Mouse (Mus musculus) limb, embryonic 15.5 days (tissue): ENCODE data around the gene Stambpl1. TPM values are rescaled to one million over a fixed set of nuclear protein-coding genes. Genes with fewer than 3 reads are reported as not detected.

Experiments used
- ATAC-seq: fragments of 200-750 bp; cut with Nextera tagmentation; 2 replicates; pipeline ENCODE4 v1.8.0; 2017; ENCODE audit warnings: low read depth, moderate TSS enrichment; ENCODE audit not compliant: insufficient number of reproducible peaks, low FRiP score, low TSS enrichment
- H3K27ac ChIP-seq: fragments of 300-500 bp; sonication (generic); 2 replicates; pipeline ENCODE4 v1.5.1; 2015; ENCODE audit warnings: moderate library complexity, mild to moderate bottlenecking, inconsistent platforms
- H3K27me3 ChIP-seq: fragments of 300-500 bp; sonication (generic); 2 replicates; pipeline ENCODE4 v1.6.1; 2015; ENCODE audit warnings: inconsistent platforms
- H3K36me3 ChIP-seq: fragments of 300-500 bp; sonication (generic); 2 replicates; pipeline ENCODE4 v1.6.1; 2015; ENCODE audit warnings: inconsistent platforms
- H3K4me1 ChIP-seq: fragments of 300-500 bp; sonication (generic); 2 replicates; pipeline ENCODE4 v1.6.1; 2015; ENCODE audit warnings: inconsistent platforms
- H3K4me2 ChIP-seq: fragments of 300-500 bp; sonication (generic); 2 replicates; pipeline ENCODE4 v1.6.1; 2015; ENCODE audit warnings: mild to moderate bottlenecking, inconsistent platforms
- H3K4me3 ChIP-seq: fragments of 300-500 bp; sonication (generic); 2 replicates; pipeline ENCODE4 v1.5.1; 2015; ENCODE audit warnings: mild to moderate bottlenecking, inconsistent platforms
- H3K9ac ChIP-seq: fragments of 300-500 bp; sonication (generic); 2 replicates; pipeline ENCODE4 v1.6.1; 2015; ENCODE audit warnings: inconsistent platforms
- H3K9me3 ChIP-seq: fragments of 300-500 bp; sonication (generic); 2 replicates; pipeline ENCODE4 v1.6.1; 2016; ENCODE audit warnings: inconsistent platforms
- WGBS: fragments of 180-500 bp; shearing (Covaris S2); methylation state at CpG from one replicate; pipeline ENCODE4 v1.1.7; 2015; 5-methylcytosine and 5-hydroxymethylcytosine counted together
- polyA plus RNA-seq: library from polyadenylated mRNA; unstranded; fragments of >200 nt; fragmentation: Nextera tagmentation; extraction: Ambion mirVana; gene quantifications from 2 replicates; pipeline ENCODE4 v1.2.1, GENCODE M21; 2015

The Stambpl1 gene
- polyA plus RNA-seq, 1 experiment from 2014 or later: 15.4 TPM

- no peak overlapping the region for H3K27ac ChIP-seq
- ATAC-seq: no peak
- 0 out of 2 replicates have a peak, but pooled peaks cover 1% of the 10 kb centered on the region for H3K36me3 ChIP-seq
- no peaks in the 10 kb centered on the region for H3K9me3 ChIP-seq
- WGBS: 12% methylated on average over 6 of the region's 6 CpGs
- no peak overlapping the region for H3K9ac ChIP-seq
- H3K27me3 ChIP-seq: no peaks in the 10 kb centered on the region
- 0 out of 2 replicates have a peak, but pooled peaks cover 3% of the 10 kb centered on the region for H3K4me1 ChIP-seq
- H3K4me3 ChIP-seq: no peak overlapping the region
- no peak overlapping the region for H3K4me2 ChIP-seq
These were observed 52.0 kb downstream of the Stambpl1 start for GRCm38 (mm10) chr19:34244056-34244455.

- 83% methylated on average over 5 of the region's 5 CpGs for WGBS
- no peak for ATAC-seq
- no peak overlapping the region for H3K4me2 ChIP-seq
These were observed 56.5 kb downstream of the Stambpl1 start for GRCm38 (mm10) chr19:34248558-34248957.

GRCm38 (mm10) chr19:34250621-34251020 is 58.6 kb downstream of the Stambpl1 start:
- no peak for ATAC-seq
- 68% methylated on average over 4 of the region's 4 CpGs for WGBS

More at GRCm38 (mm10) chr19:34248558-34248957, 56.5 kb downstream of the Stambpl1 start:
- Histone ChIP-seq H3K9me3 (no peaks in the 10 kb centered on the region), H3K27me3 (no peaks in the 10 kb centered on the region), H3K4me1 (peaks cover 3% of the 10 kb centered on the region; the same call in 1 of the 2 replicates), H3K36me3 (no peaks in the 10 kb centered on the region), H3K4me3 (no peak overlapping the region), H3K27ac (no peak overlapping the region), H3K9ac (no peak overlapping the region)

GRCm38 (mm10) chr19:34251900-34252299 is 59.9 kb downstream of the Stambpl1 start:
- H3K27ac ChIP-seq: no peak overlapping the region
- no peak overlapping the region for H3K9ac ChIP-seq
- H3K27me3 ChIP-seq: no peaks in the 10 kb centered on the region
- no peaks in the 10 kb centered on the region for H3K9me3 ChIP-seq
- H3K36me3 ChIP-seq: no peaks in the 10 kb centered on the region
- H3K4me3 ChIP-seq: no peak overlapping the region
- no peak for ATAC-seq
- H3K4me2 ChIP-seq: no peak overlapping the region
- peaks cover 13% of the 10 kb centered on the region; the same call in 1 of the 2 replicates for H3K4me1 ChIP-seq
- WGBS: 68% methylated on average over 2 of the region's 2 CpGs

More at GRCm38 (mm10) chr19:34250621-34251020, 58.6 kb downstream of the Stambpl1 start:
- Histone ChIP-seq H3K4me3 (no peak overlapping the region), H3K36me3 (no peaks in the 10 kb centered on the region), H3K27me3 (no peaks in the 10 kb centered on the region), H3K4me2 (no peak overlapping the region), H3K9ac (no peak overlapping the region), H3K9me3 (no peaks in the 10 kb centered on the region), H3K4me1 (peaks cover 13% of the 10 kb centered on the region; the same call in 1 of the 2 replicates), H3K27ac (no peak overlapping the region)

- peaks cover 13% of the 10 kb centered on the region; the same call in 1 of the 2 replicates for H3K4me1 ChIP-seq
- H3K27ac ChIP-seq: no peak overlapping the region
- no peak overlapping the region for H3K9ac ChIP-seq
- no peak overlapping the region for H3K4me3 ChIP-seq
- 65% methylated on average over 9 of the region's 9 CpGs for WGBS
- H3K4me2 ChIP-seq: no peak overlapping the region
- H3K9me3 ChIP-seq: no peaks in the 10 kb centered on the region
- ATAC-seq: no peak
- H3K27me3 ChIP-seq: no peaks in the 10 kb centered on the region
- no peaks in the 10 kb centered on the region for H3K36me3 ChIP-seq
These were observed 60.4 kb downstream of the Stambpl1 start for GRCm38 (mm10) chr19:34252450-34252849.

GRCm38 (mm10) chr19:34254101-34254879 is 62.3 kb downstream of the Stambpl1 start:
- H3K36me3 ChIP-seq: no peaks in the 10 kb centered on the region
- H3K9me3 ChIP-seq: no peaks in the 10 kb centered on the region
- peak overlapping the region; percentile 29 for H3K4me2 ChIP-seq
- no peak overlapping the region for H3K9ac ChIP-seq
- peak overlapping the region; percentile 25 for H3K4me3 ChIP-seq
- 0 out of 2 replicates have a peak, but pooled peaks have one; percentile 41 for ATAC-seq
- WGBS: 34% methylated on average over 14 of the region's 14 CpGs
- peak overlapping the region; percentile 57 for H3K27ac ChIP-seq
- H3K4me1 ChIP-seq: peaks cover 13% of the 10 kb centered on the region; the same call in 1 of the 2 replicates
- H3K27me3 ChIP-seq: no peaks in the 10 kb centered on the region

GRCm38 (mm10) chr19:34254880-34255681 is 63.1 kb downstream of the Stambpl1 start, which contains the start of gene Acta2:
TSS of gene Acta2 (minus strand) at chr19:34255590.
- ATAC-seq: peak; percentile 78
- 21% methylated on average over 16 of the region's 16 CpGs for WGBS
- Histone ChIP-seq H3K36me3 (no peaks in the 10 kb centered on the region), H3K9ac (no peak within 1 kb of the TSS), H3K27me3 (no peaks in the 10 kb centered on the region), H3K27ac (peak within 1 kb of the TSS; percentile 57), H3K4me1 (peaks cover 13% of the 10 kb centered on the region; the same call in 1 of the 2 replicates), H3K9me3 (no peaks in the 10 kb centered on the region), H3K4me2 (peak within 1 kb of the TSS; percentile 29), H3K4me3 (peak within 1 kb of the TSS; percentile 25)

GRCm38 (mm10) chr19:34256149-34256548 is 64.1 kb downstream of the Stambpl1 start:
- H3K4me3 ChIP-seq: no peak overlapping the region
- peaks cover 13% of the 10 kb centered on the region; the same call in 1 of the 2 replicates for H3K4me1 ChIP-seq
- no peak overlapping the region for H3K27ac ChIP-seq
- no peaks in the 10 kb centered on the region for H3K36me3 ChIP-seq
- no peaks in the 10 kb centered on the region for H3K27me3 ChIP-seq
- no peak overlapping the region for H3K9ac ChIP-seq
- no peak for ATAC-seq
- H3K4me2 ChIP-seq: no peak overlapping the region
- 69% methylated on average over 5 of the region's 5 CpGs for WGBS
- H3K9me3 ChIP-seq: no peaks in the 10 kb centered on the region

GRCm38 (mm10) chr19:34256936-34257335 is 64.9 kb downstream of the Stambpl1 start:
- WGBS: 79% methylated on average over 2 of the region's 2 CpGs
- H3K9ac ChIP-seq: no peak overlapping the region
- H3K4me1 ChIP-seq: peaks cover 13% of the 10 kb centered on the region; the same call in 1 of the 2 replicates
- no peaks in the 10 kb centered on the region for H3K36me3 ChIP-seq
- H3K9me3 ChIP-seq: no peaks in the 10 kb centered on the region
- H3K4me2 ChIP-seq: no peak overlapping the region
- ATAC-seq: no peak
- H3K27me3 ChIP-seq: no peaks in the 10 kb centered on the region
- no peak overlapping the region for H3K4me3 ChIP-seq
- H3K27ac ChIP-seq: no peak overlapping the region

GRCm38 (mm10) chr19:34262273-34262974 is 70.4 kb downstream of the Stambpl1 start:
- ATAC-seq: no peak
- WGBS: 82% methylated on average over 2 of the region's 2 CpGs

GRCm38 (mm10) chr19:34265604-34266193 is 73.7 kb downstream of the Stambpl1 start:
- no peaks in the 10 kb centered on the region for H3K27me3 ChIP-seq
- H3K9ac ChIP-seq: no peak overlapping the region
- H3K4me1 ChIP-seq: no peaks in the 10 kb centered on the region
- no peak for ATAC-seq
- no peaks in the 10 kb centered on the region for H3K9me3 ChIP-seq
- no peak overlapping the region for H3K4me2 ChIP-seq
- no peak overlapping the region for H3K27ac ChIP-seq
- H3K4me3 ChIP-seq: no peak overlapping the region
- WGBS: 66% methylated on average over 5 of the region's 5 CpGs
- no peaks in the 10 kb centered on the region for H3K36me3 ChIP-seq

More at GRCm38 (mm10) chr19:34262273-34262974, 70.4 kb downstream of the Stambpl1 start:
- Histone ChIP-seq H3K4me2 (no peak overlapping the region), H3K36me3 (no peaks in the 10 kb centered on the region), H3K4me3 (no peak overlapping the region), H3K9me3 (no peaks in the 10 kb centered on the region), H3K27me3 (no peaks in the 10 kb centered on the region), H3K9ac (no peak overlapping the region), H3K27ac (no peak overlapping the region), H3K4me1 (no peaks in the 10 kb centered on the region)
